Mouse (Mus musculus) left cerebral cortex, postnatal 4 days (tissue): ENCODE measurements around the gene Nmral1. TPM values are rescaled to one million over a fixed set of nuclear protein-coding genes. Genes with fewer than 3 reads are reported as not detected.
"Not testable (repeated sequence)": the region's sequence is repeated elsewhere in the genome, so short reads cannot be mapped to it uniquely, and the experiment has no call there.

Experiments
- DNase-seq: peaks from one replicate; pipeline ENCODE4 v3.0.0-alpha.2; 2022
- intact Hi-C: fragments of 180-260 bp; cut with DNase I; formaldehyde crosslinking; loops from one replicate; pipeline ENCODE4 v1.15.1; 2025
- total RNA-seq, 2 experiments: library from RNA; stranded (reverse); gene quantifications; 2 replicates each; pipeline ENCODE4 v1.2.3; 2021

Gene Nmral1
- total RNA-seq, 2 experiments from 2014 or later: 26.6 to 28.8 TPM

DNA sequence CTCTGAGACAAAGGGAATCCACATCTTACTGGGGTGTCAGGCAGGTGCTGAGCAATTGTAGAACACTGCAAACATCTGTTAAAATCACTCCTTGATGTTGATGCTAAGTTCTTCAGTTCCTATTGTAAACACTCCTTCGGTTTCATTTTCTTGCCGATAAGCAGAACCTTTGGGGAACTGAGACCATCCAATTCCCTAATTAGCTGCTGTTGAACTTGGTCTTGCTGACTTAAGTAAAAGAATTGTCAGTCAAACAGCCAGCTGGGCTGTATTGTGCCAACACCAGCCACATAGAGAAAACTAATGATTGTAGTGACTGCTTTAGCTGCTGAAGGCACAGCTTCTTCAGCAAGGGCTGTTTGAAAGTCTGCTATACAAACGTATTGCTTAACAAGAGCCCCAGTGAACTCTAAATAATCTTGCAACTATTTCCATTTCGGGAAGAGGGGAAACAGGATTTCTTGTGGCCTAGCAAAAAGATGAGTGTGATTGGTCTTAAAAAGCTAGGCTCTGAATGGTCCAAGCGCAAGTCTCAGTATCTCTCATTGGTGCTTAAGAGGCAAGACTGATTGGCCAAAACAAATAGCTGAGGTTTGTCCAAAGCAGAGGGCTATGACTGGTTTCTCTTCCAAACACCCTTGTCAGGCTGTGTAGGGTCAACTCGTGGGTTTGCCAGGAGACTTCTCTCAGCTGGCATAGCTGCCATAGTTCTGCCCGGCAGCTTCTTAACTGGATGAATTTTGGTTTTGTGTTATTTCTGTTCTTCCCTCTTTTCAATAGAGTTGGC is 3.2 kb upstream of the Nmral1 start:
- DNase-seq: no peak
- intact Hi-C loops: no loop called here

DNA sequence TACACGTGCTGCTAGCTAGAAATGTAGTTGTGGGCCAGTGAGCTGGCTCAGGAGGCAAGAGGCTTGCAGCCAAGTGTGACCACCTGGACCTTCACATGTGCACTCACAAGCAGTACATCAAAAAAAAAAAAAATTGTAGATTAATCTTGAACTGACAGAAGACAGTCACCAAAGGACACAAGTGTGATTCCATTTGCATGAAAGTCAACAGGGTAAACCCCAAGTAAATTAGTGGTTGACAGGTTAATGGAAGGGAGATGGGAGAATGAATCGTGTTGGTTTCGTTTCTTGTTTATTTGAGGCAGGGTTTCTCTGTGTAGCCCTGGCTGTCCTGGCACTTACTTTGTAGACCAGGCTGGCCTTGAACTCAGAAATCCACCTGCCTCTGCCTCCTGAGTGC is 1.3 kb downstream of the Nmral1 start:
- intact Hi-C loops: no loop called here

DNA sequence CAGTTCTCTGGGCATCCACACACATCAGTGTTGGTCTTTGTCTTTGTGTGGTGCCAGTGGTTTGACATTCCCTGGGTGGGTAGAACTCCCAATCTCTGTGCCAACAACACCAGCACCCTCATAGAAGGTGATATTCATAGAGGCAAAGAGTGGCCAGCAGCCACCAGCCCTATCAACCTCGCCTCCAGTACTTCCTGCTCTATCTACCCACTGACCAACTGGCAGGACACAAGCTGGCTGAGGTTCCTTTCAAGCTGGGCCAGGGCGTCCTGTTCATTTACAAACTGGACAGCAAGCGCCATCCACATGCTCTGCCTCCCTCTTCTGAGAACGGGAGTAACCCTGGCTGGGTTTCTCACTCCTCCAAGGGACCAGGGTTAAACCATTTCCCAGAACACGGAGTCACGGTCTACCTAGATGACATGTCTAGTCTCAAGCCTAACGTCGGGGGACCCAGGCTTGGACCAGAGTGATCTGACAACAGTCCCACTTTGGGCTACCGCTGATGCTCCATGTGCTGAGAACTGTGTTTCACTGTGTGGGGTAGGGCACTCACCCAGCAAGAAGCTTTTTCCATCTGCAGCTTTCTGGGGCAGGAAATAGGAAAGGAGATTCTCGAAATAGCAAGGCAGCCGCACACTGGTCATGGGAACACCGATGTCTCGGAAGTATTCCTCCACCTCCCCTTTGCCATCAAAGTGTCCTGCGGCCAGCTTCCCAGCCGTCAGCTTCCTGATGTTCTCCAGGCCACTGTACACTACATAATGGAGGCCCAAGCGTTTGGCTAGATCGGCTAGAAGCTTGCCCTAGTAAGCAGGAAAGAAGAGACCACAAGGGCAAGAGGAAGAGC is 5.1 kb downstream of the Nmral1 start:
- intact Hi-C loops: no loop called here
- no peak for DNase-seq

More for the DNA sequence above, 1.3 kb downstream of the Nmral1 start:
- DNase-seq: no peak

DNA sequence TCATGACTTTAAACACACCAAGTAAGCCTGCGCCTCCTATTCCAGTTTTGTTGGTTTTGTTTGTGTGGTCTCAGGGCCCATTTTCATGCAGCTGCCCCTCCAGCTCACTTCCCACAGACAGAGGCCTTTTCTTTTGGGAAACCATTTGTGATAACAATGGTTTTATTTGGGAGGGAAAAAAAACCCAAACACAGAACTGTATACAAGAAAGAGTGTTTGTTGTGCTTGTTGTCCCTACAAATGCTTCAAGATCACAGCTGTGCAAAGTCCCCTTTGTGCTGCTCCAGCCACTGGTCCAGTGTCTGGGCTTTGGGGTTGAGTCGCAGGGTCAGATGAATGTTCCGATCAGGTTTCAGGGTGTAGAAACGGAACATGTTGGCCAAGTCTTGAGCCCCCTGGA is 8.0 kb downstream of the Nmral1 start:
- intact Hi-C loops: no loop called here
- no peak for DNase-seq

DNA sequence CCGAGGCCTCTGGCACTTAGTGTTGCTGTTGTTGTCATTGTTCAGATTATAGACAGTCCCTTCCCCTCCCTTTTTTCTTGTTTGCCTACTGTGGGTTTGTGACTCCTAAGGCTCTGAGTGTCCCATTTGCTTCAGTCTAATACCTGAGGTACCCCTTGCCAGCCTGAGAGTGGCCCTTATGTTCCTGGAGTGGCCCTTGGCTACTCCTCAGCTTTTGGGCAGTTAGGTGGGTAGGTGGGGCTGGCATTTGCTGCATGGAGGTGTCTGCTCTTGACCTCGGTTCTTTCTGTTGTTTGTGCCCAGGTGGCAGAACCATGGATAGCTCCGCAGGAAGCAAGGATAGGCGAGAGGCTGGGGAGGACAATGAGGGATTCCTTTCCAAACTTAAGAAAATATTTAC is 13.6 kb downstream of the Nmral1 start:
- intact Hi-C loops: no loop called here
- DNase-seq: no peak

DNA sequence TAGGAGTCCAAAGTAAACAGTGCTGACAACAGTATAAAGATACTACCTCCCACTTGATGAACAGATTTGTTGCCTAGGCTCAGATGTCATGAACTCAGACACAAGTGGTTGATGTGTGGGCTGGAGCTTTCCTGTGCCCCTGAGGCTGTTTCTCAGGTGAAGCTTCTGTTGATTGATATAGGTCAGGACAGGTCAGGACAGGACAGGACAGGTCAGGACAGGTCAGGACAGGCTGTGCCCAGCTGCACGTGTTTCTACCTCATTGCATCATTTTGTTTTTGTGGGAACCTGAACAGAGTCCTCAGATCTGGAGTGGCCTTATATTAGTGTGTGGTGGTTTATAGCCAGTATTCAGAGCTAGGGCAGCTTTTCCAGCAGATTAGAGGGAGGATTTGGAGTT is 16.5 kb downstream of the Nmral1 start:
- intact Hi-C loops: no loop called here
- DNase-seq: no peak

DNA sequence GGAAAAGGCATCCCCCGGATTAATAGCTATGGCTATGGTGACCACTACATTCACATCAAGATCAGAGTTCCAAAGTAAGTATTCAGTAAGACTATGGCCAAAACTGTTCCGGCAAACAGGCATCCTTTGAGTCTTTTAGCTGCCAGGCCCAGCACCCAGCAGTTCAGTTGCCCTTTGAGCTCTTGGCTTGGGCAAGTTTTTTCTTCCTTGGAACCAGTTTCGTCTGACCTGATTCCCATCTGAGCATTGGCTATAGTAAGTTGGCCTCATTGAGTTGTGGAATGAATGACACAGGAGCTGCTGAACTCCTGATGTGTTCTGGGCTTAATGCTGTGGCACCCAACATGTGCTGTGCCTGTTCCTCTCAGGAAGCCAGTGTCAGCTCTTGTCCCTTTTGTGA is 17.9 kb downstream of the Nmral1 start:
- intact Hi-C loops: no loop called here

DNA sequence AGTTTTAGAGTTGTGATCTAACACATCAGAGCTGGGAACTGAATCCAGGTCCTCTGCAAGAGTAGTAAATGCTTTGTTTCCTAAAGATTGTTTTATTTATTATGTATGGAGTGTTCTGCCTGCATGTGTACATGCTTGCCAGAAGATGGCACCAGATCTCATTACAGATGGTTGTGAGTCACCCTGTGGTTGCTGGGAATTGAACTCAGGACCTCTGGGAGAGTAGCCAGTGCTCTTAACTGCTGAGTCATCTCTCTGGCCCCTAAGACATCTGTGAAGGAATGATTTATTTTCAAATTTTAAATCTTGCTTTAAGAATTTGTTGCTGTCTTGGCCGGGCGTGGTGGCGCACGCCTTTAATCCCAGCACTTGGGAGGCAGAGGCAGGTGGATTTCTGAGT is 29.8 kb downstream of the Nmral1 start:
- intact Hi-C loops, DNase-seq: not testable (repeated sequence)

More for the DNA sequence above, 17.9 kb downstream of the Nmral1 start:
- DNase-seq: no peak

DNA sequence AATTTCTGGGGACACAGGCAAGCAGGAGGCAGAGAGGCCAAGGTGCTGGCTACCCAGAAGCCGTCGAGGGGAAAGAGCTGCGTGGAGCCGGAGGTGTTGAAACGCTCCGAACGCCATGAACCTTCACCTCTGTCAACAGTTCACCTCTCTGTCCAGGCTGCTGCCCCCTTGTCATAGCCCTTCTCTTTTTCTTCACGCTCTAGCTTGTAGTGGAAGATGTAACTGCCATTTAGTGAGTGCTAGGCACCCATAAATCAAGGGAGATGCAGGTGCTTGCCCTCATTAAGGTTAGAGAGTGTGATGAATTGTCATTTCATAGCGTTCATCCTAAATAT is 34.7 kb downstream of the Nmral1 start:
- DNase-seq: no peak
- intact Hi-C loops: no loop called here

DNA sequence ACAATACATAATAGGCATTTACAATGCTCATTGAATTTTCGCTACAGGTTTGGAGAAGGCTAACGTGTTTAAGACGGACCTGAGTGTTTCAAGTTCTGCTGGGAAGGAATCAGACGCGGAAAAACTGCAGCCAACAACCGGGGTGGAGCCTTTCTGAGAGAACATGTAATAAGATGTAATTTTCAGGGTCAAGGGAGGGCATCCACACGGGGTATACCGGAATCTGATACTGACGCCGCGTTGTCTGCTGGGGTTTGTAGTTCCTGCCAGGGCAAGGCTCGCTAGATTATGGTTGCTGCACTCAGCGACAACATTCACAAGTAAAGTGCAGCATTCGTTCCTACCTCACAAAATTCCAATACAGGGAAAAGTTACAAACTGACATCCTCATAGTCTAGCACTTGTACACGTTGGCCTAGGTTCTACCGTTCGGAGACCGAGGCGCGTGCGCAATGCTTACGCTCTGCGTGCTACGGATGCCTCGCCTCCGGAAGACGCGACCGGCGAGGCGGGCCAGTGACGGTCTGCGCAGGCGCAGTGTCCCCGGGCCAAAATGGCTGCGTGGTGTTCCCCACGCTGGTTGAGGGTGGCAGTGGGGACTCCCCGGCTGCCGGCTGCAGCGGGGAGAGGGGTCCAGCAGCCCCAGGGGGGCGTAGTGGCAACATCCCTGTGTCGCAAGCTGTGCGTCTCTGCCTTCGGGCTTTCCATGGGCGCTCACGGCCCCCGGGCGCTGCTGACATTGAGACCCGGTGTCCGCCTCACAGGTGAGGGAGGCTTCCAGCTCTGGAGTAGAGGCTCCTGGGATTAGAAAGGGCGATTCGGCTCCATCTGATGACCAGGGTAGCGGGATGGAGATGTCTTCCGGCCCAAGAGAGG is 35.3 kb downstream of the Nmral1 start:
- peak; percentile 97 for DNase-seq
- intact Hi-C loops: no loop called here

DNA sequence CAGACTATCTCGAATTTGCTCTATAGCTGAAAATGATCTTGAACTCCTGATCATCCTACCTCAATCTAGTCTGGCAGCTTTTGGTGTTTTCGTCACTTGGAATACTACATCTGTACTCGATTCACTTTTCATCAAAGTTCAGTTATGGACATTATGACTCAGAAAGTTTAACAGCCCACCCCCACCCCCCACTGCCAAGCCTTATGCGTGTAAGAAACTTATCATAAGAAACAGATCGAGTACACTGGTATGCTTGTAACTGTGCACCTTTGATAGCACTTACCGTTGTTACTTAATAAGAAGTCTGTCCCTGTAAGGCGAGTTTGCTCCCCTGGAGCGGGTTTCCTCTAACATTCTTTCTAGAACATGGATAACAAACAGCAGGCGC is 36.0 kb downstream of the Nmral1 start:
- intact Hi-C loops: no loop called here
- no peak for DNase-seq

DNA sequence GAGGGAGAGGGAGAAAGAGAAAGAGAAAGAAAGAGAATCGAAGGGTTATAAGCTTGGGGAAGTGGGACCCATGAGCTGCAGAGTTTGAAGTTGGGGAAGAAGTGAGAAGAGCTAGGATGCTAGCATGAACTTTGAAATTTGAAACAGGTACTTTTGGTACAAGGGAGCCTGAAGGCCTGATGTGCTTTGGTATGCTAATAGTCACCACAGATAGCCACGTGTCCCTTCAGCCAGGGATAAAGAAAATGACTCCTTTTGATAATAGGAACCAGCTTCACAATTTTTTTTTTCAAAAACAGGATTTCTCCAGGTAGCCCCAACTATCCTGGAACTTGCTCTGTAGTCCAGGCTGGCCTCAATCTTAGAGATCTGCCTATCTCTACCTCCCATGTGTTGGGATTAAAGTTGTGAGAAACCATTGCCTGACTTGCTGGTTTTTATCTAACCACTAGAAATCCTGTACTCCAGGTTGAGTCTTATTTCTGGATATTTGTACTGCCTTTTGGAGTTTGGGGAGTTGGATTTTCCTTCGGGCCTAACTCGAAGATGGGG is 36.5 kb downstream of the Nmral1 start:
- intact Hi-C loops: no loop called here

DNA sequence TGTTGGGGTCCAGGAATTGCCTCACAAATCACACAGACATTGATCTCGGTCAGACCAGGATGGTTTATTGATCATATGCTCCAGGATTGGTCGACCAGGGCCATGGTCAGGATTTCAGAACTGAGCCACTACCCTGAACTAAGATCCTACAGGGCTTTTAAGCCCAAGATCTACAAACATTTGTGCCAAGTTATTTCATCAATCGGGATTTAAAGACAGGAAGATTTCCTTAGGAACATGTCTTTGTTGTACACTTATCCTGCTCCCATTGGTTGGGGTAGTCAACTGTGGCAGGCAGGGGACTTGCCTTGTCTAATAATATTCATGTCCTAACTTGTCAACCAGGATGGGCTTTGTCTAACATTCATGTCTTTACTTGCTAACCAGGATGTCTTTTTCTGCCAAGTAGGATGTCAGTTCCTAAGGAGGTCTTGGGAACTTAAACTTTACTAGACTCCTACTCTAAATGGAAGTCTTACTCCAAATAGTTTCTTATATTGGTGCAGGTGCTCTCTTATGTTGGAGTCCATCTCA is 38.2 kb downstream of the Nmral1 start:
- intact Hi-C loops, DNase-seq: not testable (repeated sequence)

More for the DNA sequence above, 36.5 kb downstream of the Nmral1 start:
- DNase-seq: no peak

DNA sequence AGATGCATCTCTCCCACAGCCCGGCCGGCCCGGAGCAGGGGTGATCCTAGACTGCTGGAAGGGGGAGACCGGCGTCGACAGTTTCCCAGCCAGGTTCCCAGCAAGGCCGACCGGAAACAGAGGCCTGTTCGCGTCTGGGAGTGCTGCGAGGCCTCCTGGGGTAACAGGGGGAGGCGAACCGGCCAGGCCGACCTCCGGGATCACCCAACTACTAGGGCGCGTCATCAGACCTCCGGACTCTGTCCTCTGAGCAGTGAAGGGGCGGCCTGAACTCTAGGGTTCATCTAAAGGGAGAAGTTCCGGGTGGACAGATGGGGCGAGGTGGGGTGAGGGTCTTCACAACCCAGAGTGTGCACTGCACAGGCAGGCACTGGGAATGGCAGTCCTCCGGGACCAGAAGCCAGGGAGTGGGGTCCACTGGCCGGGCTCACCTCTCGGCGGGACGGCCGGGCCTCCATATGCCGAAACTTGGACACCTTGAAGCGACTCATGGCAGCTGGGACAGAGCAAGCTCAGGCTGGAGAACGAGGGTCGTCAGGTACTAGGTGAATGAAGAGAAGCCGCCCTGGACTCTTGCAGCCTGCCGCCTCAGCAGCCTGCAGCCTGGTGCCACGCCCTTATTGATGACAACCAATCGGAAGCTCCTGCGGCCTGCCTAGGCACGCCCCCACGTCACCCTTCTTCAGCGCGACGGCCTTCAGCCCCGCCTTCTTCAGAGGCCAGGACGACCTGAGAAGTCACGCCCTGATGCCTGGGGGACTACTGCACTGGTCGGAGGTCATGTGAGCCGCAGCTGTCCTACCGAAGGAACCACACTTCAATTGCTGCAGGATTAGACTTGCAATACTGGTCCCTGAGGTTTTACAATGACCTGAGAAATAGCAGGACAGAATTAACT is 39.8 kb downstream of the Nmral1 start, which contains the start of gene Coro7:
Gene Coro7 (minus strand): TSS at position 657 of the 898 bp plus-strand sequence.
- peak; percentile 89 for DNase-seq
- intact Hi-C loops: no loop called here

DNA sequence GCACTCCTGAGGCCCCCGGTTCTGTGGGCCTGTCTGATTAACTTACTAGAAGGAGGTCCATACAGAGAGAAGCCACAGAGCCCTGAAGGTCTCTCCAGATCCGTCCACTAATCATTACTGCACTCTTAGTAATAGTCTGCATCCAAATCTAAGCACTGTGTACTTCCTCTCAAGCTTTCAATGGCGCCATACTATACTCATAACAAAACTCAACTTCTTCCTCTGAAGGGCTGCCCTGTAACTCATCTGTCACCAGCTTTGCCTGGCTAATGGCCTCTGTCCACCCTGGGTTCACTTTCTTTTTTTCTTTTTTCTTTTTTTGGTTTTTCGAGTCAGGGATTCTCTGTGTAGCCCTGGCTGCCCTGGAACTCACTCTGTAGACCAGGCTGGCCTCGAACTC is 41.1 kb downstream of the Nmral1 start:
- DNase-seq: no peak
- intact Hi-C loops: no loop called here

DNA sequence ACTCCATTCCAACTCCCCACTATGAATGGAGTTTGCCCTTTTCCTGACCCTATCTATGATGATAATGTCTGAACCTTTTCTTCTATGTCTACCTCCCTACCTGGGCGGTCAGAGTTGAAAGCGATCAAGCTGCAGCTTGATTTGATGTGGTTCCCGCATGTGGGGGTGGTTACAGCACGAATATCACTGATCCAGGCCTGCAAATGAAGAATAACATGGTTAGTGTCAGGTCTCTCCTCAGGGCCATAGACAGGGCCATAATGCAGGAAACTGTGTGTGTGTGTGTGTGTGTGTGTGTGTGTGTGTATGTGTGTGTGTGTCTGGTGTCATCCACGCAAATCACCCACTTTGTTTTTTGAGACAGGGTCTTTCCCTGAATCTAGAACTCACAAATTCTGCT is 42.3 kb downstream of the Nmral1 start:
- no peak for DNase-seq
- intact Hi-C loops: no loop called here

DNA sequence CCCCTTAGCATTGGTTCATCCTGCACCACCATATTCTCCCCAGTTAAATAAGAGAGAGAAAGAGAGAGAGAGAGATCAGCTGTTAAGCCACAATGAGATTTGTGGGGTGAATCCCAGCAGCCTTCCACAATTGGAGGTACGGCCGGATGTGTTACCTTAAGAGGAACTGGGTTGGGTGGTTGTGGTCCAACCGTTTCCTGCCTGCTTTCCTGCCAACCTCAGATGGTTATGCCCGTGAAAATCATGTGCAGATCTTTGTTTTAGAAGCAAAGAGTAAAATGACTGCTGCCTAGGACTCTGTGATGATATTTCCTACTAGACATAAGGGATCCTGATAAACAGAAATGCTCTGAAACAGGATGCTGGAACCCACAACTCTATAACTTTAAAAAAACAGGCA is 45.1 kb downstream of the Nmral1 start:
- intact Hi-C loops: no loop called here

DNA sequence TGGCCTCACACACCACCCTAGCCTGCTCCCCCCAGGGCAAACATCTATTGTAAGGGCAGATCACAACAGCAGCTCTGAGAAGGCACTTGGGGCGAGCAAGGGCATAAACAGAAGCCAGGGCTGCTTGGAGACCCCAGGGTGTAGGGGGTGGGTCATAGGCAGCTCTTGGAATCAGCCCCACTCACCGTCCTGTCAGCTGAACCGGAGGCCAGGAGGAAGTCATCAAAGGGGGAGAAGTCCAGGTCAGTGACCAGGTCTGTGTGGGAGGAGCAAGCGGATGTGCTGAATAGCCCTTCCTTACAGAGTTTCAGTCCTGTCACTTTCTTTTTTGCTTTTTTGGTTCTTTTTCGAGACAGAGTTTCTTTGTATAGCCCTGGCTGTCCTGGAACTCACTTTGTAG is 48.8 kb downstream of the Nmral1 start:
- intact Hi-C loops: no loop called here
- DNase-seq: no peak

More for the DNA sequence above, 45.1 kb downstream of the Nmral1 start:
- DNase-seq: no peak

DNA sequence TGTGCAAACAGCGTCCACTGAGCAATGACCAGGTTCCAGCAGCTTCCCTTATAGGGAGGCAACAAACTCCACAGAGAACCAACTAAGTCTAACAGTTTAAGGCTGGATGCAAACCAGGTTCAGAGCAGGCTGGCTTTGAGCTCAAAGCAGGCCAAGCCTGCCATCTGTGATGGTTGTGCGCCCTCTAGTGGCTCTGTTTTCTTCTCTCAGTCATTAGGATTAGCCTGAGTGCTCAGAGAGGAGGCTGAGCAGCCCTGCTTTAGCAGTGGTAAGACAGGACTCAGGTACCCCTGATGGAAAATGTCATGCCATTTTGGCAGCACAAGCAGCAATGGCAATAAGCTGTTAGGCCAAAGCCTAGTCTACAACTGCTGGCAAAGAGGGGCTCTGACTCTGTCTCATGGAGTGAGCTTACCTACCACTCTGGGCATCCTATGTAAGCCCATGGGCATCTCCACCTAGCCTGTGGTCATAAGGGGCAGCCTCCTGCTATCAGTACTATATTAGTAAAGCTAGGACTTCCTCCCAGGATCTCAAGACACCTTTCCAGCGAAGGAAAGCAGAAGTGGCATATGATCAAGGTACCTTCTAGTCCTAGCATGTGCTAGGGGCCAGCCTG is 51.9 kb downstream of the Nmral1 start:
- peak; percentile 91 for DNase-seq
- intact Hi-C loops: loop anchor here (1.0 to 5.0 kb wide), 2 partner anchors 35 to 178 kb away; no protein-coding TSS in a partner anchor
